Mouse (Mus musculus): ENCODE data around the gene Klhl2. TPM values are rescaled to one million over a fixed set of nuclear protein-coding genes. Genes with fewer than 3 reads are reported as not detected.

Klhl2 gene
- polyA plus RNA-seq, 1 experiment: 0.04 TPM

DNA sequence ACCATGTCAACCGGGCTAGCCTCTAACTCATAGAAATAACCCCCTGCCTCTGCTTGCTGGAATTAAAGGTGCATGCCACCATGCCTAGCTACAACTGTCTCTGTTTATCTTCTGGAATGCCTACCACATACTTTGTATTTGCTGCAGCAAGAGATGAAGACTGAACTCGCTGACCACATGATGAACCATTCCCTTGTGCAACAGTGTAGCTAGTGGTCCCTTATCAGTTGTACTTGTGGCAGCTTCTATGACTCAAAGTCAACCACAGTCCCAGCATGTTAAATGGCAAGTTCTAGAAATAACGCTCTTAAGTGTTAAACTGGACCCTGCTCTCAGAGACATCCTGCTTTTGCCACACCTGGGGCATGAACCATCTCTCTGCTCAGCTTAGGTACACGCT lies 28.9 kb downstream of the Klhl2 start:
- no peaks in the 10 kb centered on the region for H3K27me3 ChIP-seq (ENCODE audit: control insufficient read depth)
- H3K9me3 ChIP-seq (ENCODE audit: control insufficient read depth, low read length): no peaks in the 10 kb centered on the region
- TF ChIP-seq GATA1 (IDR thresholded peaks at IDR 0.05; ENCODE audit: low read length): no peak
- TF ChIP-seq TAL1 (IDR thresholded peaks at IDR 0.05; ENCODE audit: low read length): no peak
- H3K4me3 ChIP-seq (replicated peaks): no peak overlapping the region
- H3K4me1 ChIP-seq (ENCODE audit: control insufficient read depth): no peaks in the 10 kb centered on the region
- H3K36me3 ChIP-seq (ENCODE audit: control insufficient read depth): peaks cover 3% of the 10 kb centered on the region; the same call in 1 of the 2 replicates

DNA sequence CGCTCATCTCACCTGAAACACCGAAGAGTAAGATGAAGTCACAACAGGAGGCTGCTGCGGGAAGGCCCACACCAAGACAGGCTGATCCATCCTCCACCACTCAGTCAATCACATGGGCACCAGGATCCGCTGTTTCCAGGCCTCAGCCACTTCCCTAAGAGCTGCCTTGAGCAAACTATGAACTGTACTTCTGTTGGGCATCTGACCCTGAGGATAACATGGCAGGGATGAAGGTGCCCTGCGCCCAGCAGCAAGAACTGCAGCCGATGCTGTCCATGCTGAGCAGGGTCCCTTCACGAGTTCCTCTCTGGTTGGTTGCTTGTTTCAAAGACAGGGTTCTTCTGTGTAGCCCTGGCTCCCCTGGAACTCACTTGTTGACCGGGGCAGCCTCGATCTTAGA lies 38.0 kb downstream of the Klhl2 start:
- Histone ChIP-seq H3K36me3 (ENCODE audit: control insufficient read depth) (peaks cover 6% of the 10 kb centered on the region), H3K4me1 (ENCODE audit: control insufficient read depth) (no peaks in the 10 kb centered on the region), H3K4me3 (replicated peaks) (no peak overlapping the region), H3K27me3 (ENCODE audit: control insufficient read depth) (no peaks in the 10 kb centered on the region), H3K9me3 (ENCODE audit: control insufficient read depth, low read length) (no peaks in the 10 kb centered on the region)
- TF ChIP-seq GATA1 (IDR thresholded peaks at IDR 0.05; ENCODE audit: low read length): no peak
- TF ChIP-seq TAL1 (IDR thresholded peaks at IDR 0.05; ENCODE audit: low read length): no peak

DNA sequence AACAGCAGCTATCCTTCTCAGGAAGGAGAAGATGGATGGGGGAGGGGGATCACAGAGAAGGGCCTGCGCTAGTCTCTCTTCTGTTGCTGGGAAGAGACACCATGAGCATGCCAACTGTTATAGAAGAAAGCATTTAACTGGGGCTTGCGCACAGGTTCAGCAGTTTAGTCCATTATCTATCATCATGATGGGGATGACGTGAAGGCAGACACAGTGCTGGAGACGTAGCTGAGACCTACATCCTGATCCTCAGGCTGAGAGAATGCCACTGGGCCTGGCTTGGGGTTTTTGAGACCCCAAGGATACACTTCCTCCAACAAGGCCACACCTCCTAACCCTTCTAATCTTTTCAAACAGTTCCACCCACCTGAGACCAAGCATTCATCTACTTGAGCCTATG lies 38.7 kb downstream of the Klhl2 start:
- Histone ChIP-seq H3K9me3 (ENCODE audit: control insufficient read depth, low read length) (no peaks in the 10 kb centered on the region), H3K27me3 (ENCODE audit: control insufficient read depth) (no peaks in the 10 kb centered on the region), H3K4me1 (ENCODE audit: control insufficient read depth) (no peaks in the 10 kb centered on the region), H3K4me3 (replicated peaks) (no peak overlapping the region), H3K36me3 (ENCODE audit: control insufficient read depth) (peaks cover 6% of the 10 kb centered on the region)
- no peak for TF ChIP-seq TAL1 (IDR thresholded peaks at IDR 0.05; ENCODE audit: low read length)
- no peak for TF ChIP-seq GATA1 (IDR thresholded peaks at IDR 0.05; ENCODE audit: low read length)

DNA sequence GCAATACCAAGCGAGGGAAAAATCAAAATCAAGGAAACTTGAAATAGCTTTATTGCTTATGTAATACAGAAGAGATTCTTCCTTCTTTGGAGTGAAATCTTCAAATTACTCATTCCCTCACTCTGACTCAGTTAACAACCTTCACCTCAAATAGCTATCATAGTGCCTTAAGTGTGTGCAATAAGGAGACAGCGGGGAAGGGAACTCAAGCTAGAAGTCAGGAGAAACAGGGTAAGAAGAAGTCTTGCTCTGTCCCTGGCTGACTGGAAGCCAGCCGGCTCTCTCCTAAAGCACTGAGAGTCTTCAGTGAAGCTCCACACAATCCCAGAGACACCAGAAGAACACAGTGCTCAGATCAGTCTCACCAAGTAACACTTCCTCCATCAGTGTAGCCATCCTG lies 43.3 kb downstream of the Klhl2 start:
- Histone ChIP-seq H3K4me1 (ENCODE audit: control insufficient read depth) (no peaks in the 10 kb centered on the region), H3K4me3 (replicated peaks) (no peak overlapping the region), H3K36me3 (ENCODE audit: control insufficient read depth) (peaks cover 3% of the 10 kb centered on the region), H3K27me3 (ENCODE audit: control insufficient read depth) (no peaks in the 10 kb centered on the region), H3K9me3 (ENCODE audit: control insufficient read depth, low read length) (no peaks in the 10 kb centered on the region)
- no peak for TF ChIP-seq TAL1 (IDR thresholded peaks at IDR 0.05; ENCODE audit: low read length)

DNA sequence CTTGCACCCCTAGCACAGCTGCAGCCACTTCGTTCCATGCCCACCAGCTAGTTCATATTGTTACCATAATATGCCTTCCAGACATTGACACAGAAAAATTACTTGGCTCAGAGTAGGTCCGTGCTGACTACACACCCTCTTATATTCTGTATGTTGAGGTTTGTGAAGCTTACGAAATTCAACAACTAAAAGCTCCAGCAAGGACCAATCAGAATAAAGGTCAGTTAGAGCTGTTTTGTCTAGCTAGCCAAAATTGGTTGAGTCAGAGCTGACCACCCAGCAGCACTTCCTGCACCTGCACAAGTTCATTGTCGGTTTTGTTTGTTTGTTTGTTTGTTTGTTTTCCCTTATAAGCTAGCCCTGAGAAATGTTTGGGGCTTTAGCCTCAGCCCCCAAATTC lies 44.8 kb downstream of the Klhl2 start:
- no peak for TF ChIP-seq TAL1 (IDR thresholded peaks at IDR 0.05; ENCODE audit: low read length)
- TF ChIP-seq GATA1 (IDR thresholded peaks at IDR 0.05; ENCODE audit: low read length): no peak
- Histone ChIP-seq H3K4me3 (replicated peaks) (no peak overlapping the region), H3K9me3 (ENCODE audit: control insufficient read depth, low read length) (no peaks in the 10 kb centered on the region), H3K27me3 (ENCODE audit: control insufficient read depth) (no peaks in the 10 kb centered on the region), H3K4me1 (ENCODE audit: control insufficient read depth) (no peaks in the 10 kb centered on the region), H3K36me3 (ENCODE audit: control insufficient read depth) (no peaks in the 10 kb centered on the region)

DNA sequence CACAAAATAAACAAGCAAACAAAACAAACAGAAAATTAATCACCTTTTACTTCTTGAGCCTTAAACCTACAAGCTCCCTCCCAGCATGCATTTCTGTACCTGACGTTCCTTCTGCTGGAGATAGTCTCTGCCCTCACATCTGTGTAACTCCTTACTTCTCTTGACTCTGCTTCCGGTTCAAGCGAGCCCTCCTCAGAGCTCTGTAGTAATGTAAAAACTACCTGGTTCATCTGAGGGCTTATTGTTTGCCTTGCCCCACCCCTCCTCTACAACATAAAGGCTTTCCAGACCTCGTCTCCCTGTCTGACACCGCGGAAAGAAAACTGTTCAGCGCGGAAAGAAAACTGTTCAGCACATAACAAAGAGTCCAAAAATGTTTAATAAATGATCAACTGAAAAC lies 50.5 kb downstream of the Klhl2 start:
- Histone ChIP-seq H3K36me3 (ENCODE audit: control insufficient read depth) (no peaks in the 10 kb centered on the region), H3K4me3 (replicated peaks) (no peak overlapping the region), H3K9me3 (ENCODE audit: control insufficient read depth, low read length) (no peaks in the 10 kb centered on the region), H3K27me3 (ENCODE audit: control insufficient read depth) (no peaks in the 10 kb centered on the region), H3K4me1 (ENCODE audit: control insufficient read depth) (no peaks in the 10 kb centered on the region)
- no peak for TF ChIP-seq GATA1 (IDR thresholded peaks at IDR 0.05; ENCODE audit: low read length)
- TF ChIP-seq TAL1 (IDR thresholded peaks at IDR 0.05; ENCODE audit: low read length): no peak

DNA sequence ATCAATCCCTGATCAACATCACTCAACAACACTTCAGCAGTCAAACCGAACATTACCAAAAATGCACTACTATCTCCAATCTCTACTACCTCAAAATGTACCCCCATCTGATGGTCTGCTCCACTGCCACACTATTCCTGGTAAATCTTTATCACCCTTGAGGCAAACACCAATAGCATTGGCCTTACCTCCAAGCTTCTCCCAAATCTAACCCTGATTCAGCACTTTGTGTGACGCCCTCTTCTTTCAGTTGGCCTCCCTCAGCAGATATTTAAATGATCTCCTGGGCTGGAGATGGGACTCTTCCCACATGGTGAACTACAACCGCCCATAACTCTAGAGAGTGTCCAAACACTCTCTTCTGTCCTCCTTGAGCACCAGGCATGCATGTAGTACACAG lies 51.3 kb downstream of the Klhl2 start:
- Histone ChIP-seq H3K4me3 (replicated peaks) (no peak overlapping the region), H3K9me3 (ENCODE audit: control insufficient read depth, low read length) (no peaks in the 10 kb centered on the region), H3K27me3 (ENCODE audit: control insufficient read depth) (no peaks in the 10 kb centered on the region), H3K36me3 (ENCODE audit: control insufficient read depth) (no peaks in the 10 kb centered on the region), H3K4me1 (ENCODE audit: control insufficient read depth) (no peaks in the 10 kb centered on the region)
- TF ChIP-seq GATA1 (IDR thresholded peaks at IDR 0.05; ENCODE audit: low read length): no peak
- no peak for TF ChIP-seq TAL1 (IDR thresholded peaks at IDR 0.05; ENCODE audit: low read length)

DNA sequence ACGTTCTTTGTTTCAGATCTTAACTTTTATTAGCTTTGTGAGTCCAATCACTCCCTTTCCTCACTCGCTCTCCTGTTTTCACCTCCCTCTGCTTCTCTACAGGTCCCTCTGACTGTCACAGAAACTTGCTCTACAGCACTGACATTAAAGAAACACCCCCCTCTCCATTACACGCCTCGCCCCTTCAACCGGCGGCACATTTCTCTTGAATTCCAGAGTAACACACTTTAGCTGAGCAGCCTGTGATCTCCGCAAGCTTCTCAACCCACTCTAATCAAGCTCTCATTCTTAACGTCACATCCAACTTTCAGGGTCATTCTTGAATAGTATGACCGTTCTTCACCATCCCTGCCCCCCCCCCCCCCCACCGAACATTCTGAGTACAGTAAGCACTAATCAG lies 52.1 kb downstream of the Klhl2 start:
- no peaks in the 10 kb centered on the region for H3K9me3 ChIP-seq (ENCODE audit: control insufficient read depth, low read length)

DNA sequence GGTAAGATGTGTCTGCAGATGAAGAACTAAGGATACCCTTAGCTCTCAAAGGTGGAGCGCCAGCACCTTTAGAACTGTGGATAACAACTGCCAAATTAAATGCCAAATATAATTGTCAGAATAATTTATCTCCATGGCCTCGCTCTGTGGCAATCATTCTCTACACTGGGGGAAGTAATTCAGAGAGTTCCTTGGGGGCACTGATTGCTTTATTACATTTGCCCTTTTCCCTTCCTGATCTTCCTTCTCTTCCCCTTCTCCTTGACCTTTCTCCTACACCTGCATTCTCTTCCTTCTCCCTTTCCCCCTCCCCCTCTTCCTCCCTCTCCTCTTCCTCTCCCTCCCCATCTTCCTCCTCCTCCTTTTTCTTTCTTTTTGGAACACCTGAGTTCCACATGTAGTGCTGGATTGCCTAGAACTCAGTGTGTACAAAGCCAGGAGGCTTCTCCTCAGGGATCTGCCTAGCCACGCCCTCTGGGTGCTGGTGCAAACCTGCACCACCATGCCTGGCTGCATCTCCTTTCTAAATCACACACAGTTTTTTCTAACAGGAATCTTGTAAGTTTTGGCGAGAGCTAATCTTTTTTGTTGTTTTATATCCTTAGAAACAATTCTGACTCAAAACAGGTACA lies 58.5 kb downstream of the Klhl2 start:
- Histone ChIP-seq H3K9me3 (ENCODE audit: control insufficient read depth, low read length) (no peaks in the 10 kb centered on the region), H3K4me1 (ENCODE audit: control insufficient read depth) (peaks cover 18% of the 10 kb centered on the region)
- TF ChIP-seq GATA1 (IDR thresholded peaks at IDR 0.05; ENCODE audit: low read length) (no peak), TAL1 (IDR thresholded peaks at IDR 0.05; ENCODE audit: low read length) (no peak)

More for the DNA sequence above, 52.1 kb downstream of the Klhl2 start:
- no peak overlapping the region for H3K4me3 ChIP-seq (replicated peaks)
- H3K4me1 ChIP-seq (ENCODE audit: control insufficient read depth): no peaks in the 10 kb centered on the region
- TF ChIP-seq TAL1 (IDR thresholded peaks at IDR 0.05; ENCODE audit: low read length): no peak
- TF ChIP-seq GATA1 (IDR thresholded peaks at IDR 0.05; ENCODE audit: low read length): no peak
- no peaks in the 10 kb centered on the region for H3K27me3 ChIP-seq (ENCODE audit: control insufficient read depth)
- no peaks in the 10 kb centered on the region for H3K36me3 ChIP-seq (ENCODE audit: control insufficient read depth)

DNA sequence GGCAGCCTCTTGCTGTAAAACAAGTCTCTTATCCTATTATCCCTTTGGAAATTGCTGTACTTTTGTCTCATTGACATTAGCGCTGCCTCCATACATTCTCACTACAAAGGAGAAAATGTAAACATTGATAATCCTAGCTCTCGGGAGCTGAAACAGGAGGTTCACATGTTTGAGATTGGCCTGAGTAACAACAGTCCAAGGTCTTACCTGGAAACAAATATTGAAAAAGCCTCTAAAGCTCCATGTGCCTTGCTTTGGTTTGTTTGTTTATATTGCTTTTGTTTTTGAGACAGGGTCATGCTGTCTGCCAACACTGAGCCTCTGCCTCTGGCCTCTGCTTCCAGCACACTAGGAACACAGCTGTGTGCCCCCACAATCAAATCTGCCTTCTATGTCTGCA lies 59.4 kb downstream of the Klhl2 start:
- TF ChIP-seq GATA1 (IDR thresholded peaks at IDR 0.05; ENCODE audit: low read length): no peak
- no peak for TF ChIP-seq TAL1 (IDR thresholded peaks at IDR 0.05; ENCODE audit: low read length)
- H3K4me3 ChIP-seq (replicated peaks): no peak overlapping the region
- no peaks in the 10 kb centered on the region for H3K36me3 ChIP-seq (ENCODE audit: control insufficient read depth)
- no peaks in the 10 kb centered on the region for H3K27me3 ChIP-seq (ENCODE audit: control insufficient read depth)
- peaks cover 18% of the 10 kb centered on the region for H3K4me1 ChIP-seq (ENCODE audit: control insufficient read depth)
- no peaks in the 10 kb centered on the region for H3K9me3 ChIP-seq (ENCODE audit: control insufficient read depth, low read length)

More for the DNA sequence above, 58.5 kb downstream of the Klhl2 start:
- no peaks in the 10 kb centered on the region for H3K36me3 ChIP-seq (ENCODE audit: control insufficient read depth)
- H3K4me3 ChIP-seq (replicated peaks): no peak overlapping the region
- no peaks in the 10 kb centered on the region for H3K27me3 ChIP-seq (ENCODE audit: control insufficient read depth)

Data from erythroblast, embryonic 14.5 days (primary cell).